Mouse (Mus musculus) 3134 (cell line): ENCODE measurements around the gene Syngap1.

Experiments used
- DNase-seq: peaks from one replicate; pipeline ENCODE4 v3.0.0-alpha.2; 2011; ENCODE audit warnings: low spot score; ENCODE audit not compliant: insufficient read length; ENCODE audit errors: extremely low read depth

Syngap1 gene

DNA sequence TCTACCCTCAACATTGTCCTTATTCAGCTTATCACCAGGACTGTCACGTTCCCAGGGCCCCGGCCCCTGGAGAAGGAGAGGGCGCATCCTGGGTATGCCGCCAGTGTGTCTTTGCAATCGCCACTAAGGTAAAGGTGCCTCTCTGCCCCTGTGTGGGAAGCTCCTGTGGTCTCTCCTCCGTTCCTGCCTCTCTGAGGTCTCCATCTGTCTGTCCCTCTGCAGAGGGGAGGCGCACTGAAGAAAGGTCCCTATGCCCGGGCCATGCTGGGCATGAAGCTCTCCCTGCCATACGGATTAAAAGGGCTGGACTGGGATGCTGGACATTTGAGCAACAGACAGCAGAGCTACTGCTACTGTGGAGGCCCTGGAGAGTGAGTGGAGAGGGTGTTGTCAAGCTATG lies 6.0 kb upstream of the Syngap1 start:
- DNase-seq: no peak

DNA sequence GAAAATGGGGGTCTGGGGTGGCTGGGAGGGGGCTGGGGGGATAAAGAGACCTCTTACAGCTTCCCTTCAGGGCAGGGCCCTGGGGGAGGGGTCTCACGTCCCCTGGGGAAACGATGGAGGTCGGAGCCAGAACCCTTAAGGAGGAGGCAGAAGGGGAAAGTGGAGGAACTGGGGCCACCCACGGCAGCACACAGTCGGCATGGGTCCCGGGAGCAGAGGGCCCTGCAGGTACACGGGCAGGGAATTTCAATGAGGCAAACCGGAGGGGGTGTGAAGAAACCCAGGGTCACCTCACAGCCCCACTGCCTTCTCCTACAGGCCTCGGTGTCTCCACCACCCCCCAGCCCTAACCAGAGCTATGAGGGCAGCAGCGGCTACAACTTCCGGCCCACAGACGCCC lies 4.6 kb upstream of the Syngap1 start:
- DNase-seq: no peak

DNA sequence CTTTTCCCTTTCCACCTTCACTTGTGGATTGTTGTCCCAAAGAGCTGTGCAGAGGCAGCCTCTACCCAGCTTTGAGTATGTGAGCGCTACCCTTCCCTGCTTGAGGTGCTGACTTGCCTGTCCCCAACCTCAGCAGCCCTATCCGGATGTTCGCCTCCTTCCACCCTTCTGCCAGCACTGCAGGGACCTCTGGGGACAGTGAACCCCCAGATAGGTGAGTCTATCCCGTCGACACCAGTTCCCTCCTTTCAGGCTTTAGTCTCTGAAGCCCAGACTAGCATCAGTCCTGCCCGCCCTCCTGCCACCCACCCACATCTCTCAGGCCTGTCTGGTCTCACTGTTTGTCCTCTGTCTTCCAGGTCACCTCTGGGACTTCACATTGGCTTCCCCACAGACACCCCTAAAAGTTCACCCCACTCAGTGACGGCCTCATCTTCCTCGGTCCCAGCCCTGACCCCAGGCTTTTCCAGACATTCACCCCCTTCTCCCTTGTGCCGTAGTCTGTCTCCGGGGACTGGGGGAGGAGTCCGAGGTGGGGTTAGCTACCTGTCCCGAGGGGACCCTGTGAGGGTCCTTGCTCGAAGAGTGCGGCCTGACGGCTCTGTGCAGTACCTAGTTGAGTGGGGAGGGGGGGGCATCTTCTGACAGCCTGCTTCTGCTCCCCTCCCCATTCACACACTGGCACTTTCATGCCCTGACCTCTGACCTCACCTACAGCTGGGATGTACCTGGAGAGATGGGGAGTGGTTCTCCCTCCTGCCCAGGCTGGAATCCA lies 3.9 kb upstream of the Syngap1 start:
- no peak for DNase-seq

DNA sequence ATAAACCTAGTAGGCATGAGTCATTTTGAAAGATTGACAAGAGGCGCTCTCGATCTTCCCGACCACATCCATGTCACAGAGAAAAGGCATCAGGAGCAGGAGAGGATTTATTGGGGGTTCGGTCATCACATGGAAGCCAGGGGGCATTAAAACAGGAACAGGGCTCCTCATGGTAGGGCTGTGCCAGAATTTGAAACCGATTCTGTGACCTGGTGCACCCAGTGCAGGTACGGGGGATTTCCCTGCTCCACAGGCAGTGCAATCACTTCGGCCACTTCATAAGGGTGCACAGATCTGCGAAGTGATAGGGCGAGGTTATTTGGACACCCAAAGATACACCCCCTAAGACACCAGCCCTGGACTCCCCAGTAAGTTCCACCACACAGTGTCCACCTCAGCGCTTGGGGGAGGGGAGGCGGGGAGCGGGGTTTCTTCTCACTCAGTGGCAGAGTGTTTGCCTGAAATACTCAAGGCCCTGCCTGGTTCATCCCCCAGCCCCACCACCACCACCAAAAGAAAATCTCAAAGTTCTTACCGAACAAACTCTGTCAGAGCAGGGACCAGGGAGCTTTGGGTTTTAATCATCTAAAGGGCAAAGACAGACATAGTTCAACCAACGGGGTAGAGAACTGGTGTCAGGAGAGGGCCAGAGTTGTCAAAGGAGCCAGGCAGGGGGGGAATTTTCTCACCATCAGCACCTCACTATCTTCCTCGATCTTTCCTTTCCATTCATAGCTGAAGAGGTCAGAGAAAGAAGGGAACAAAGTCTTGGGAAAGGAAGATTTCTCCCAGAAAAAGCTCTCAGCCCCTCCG lies 3.0 kb upstream of the Syngap1 start:
- no peak for DNase-seq

DNA sequence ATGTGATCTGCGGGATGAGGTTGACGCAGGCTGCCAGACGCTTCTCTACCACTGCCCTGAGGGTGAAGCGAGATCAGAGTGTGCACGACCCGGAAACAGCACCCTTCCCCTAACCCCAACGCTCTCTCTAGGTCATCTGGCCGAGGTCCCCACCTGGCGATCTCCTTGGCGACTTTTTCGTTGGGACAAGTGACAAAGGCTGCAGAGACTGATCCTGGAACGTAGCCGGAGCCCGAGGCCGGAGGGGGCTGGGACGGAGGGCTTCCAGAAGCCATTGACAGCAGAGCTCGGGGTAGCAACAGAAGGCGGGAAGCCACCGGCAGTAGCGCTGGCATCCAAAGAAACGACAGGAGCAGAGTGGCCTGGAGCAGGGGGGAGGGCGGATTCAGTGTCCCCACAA lies 2.3 kb upstream of the Syngap1 start:
- DNase-seq: no peak

DNA sequence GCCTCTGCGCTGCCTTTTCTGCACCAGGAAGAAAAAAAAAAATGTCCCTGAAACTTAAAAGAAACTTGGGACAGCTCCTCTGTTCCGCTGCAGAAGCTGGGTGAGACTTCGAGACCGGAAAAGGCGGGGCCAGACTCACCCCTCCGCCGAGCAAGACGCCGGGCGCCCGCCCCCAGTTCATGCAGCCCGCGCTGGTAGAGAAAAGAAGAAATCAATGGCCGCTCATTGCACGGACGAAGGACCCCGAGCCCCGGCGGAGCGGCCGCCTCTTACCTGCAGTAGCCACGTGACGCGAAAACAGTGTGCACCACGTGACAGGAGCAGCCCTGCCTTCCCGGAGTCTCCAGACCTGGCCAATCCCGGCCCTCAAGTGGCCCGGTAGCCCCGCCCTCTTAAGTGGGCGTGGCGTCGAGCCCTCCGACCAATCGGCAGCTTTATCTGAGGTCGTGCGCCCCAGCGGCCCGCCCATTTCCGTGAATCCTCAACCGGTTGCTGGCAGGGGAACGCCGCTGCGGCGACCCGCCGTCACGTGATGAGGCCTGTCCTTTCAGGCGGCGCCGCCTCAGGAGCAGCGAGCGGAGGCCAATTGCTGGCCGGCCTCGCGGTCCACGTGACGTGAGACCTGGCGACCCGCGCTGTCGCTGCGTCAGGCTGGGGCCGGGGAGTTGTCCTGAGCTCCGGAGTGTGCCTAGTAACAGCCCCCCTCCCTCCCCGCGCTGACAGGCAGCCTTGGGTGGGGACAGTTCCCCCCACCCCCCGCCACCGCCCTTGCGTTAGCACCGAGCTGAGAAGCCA lies 1.7 kb upstream of the Syngap1 start, which contains the start of gene Cuta:
Gene Cuta (minus strand): TSS at position 392 of the 795 bp plus-strand sequence.
- peak; percentile 100 for DNase-seq

DNA sequence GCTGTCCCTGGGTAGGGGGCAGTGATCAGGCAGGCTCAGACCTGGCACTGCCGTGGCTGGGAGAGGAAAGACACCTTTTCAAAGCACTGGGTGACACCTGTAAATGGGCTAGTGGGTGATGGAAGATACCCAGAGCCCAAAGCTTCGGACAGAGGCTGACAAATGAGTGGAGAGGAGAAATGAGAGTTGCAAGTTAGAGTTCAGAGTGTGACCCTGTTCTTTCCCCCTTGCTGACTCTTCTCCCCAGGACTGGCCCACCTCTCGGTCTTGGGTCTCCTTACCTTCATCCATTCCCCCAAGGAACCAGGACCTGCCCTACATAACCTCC lies 1.1 kb upstream of the Syngap1 start:
- no peak for DNase-seq

DNA sequence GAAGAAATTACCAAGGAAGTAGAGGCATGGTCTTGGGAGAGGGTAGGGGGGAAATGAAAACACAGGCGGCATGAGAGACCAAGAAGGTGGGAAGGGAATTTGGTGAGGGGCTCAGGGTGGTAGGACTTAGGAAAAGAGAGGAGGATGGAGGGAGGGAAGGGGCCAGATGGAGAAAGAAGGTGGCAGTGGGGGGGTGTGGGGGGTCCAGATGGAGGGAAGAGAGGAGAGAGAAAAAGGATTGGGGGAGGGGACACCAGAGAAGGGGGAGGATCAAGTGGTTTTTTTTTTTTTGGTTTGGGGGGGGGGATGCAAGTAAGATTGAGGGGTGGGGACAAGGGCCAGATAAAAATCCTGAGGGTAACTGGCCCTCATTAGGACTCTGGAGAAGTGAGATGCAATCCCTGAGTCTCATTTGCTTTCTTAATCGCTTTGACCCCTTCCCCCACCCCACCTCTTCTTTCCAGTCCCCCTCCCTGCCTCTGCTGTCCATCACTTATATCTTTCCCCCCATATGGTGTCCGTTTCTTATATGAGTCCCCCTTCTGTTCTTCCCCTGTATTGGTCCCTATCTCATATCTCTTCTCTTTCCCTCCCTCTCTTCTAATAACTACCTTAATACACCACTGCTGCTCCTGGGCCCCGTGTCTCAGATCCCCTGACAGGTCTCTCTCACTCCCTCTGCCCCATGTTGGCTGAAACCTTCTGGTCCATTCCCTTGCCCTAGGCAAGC lies 953 bp downstream of the Syngap1 start:
- DNase-seq: no peak

DNA sequence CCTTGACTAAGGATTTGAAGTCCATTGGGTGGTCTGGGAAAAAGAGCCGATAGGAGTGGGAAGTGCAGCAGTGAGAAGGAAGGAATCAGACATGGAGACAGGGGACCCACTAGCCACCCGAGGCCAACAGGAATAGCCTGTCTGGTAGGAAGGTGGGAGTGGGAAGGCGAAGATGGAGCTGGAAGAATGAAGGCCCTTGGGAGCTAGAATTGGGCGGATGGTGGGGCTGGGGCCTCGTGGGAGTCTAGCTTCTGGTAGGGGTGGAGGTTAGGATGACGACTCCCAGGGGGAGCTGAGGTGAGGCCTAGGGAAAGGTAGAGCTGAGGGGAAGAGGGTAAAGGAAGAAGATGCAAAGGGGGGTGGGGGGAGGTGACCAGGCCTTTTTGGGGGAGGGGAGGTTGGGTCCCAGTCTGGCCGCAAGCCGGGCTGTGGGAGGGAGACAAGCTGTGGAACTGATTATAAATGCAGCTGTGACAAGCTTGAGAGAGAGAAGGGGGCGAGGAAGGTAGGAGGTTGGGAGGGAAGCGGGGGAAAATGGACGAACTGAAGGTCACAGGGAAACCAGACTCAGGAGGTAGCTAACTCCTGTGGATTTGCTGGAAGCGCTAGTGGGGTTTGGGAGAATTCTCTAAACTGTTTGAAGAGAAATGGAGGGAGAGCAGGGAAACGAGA lies 4.9 kb downstream of the Syngap1 start:
- DNase-seq: no peak

DNA sequence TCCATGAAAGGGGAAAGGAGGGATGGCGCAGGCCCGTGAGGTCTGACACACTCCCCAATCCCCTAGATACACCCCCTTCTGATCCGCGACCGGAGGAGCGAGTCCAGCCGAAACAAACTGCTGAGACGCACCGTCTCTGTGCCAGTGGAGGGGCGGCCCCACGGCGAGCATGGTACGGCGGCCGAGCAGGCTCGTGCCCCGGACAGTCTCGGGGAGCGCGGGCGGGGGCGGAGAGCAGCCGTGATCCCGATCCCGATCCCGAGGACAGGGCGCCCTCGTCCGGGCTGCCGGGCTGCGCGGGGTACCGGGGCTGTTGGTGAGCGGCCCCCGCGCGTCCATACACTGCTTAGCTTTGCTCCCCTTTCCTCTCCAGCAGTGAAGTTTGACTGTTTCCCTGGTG lies 5.5 kb downstream of the Syngap1 start:
- DNase-seq: peak; percentile 60

DNA sequence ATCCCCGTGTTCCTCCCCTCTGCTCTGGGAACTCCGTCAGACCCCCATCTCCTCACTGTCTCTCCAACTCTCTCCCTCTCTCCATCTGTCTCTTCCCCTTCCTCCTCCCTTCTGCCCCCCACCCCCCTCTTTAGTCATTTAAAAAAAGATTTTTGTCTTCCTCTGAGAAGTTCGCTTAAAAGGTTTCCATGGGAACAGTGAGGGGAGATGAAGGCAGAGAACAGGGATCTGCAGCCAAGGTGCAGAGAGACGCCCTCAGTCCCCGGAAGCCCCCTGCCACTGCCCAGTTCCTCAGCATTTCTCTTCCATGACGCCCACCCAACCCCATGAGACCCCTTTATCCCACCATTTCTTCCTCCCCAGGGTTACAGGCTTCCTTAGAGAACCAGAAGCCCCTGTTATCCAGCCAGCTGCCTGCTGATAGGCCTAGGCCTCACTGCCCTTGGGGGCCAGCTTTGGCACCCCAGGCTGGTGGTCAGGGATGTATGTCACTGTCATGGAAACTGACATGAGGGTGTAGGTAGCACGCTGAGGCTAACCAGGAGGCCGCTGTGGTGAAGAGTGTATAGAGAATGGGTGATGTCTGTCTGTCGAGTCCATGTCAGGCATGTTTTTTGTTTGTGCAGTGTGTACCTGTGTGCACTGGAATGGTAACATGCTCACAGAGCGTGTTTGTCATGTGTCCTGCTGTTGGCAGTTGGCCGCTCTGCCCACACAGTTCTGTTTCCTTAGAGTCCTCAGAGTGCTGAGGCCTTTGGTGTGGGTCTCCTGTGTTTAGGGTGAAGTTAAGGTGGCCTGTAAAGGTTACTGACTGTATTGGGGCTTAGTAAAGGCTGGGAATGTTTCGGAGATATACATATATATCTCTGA lies 6.4 kb downstream of the Syngap1 start:
- no peak for DNase-seq

DNA sequence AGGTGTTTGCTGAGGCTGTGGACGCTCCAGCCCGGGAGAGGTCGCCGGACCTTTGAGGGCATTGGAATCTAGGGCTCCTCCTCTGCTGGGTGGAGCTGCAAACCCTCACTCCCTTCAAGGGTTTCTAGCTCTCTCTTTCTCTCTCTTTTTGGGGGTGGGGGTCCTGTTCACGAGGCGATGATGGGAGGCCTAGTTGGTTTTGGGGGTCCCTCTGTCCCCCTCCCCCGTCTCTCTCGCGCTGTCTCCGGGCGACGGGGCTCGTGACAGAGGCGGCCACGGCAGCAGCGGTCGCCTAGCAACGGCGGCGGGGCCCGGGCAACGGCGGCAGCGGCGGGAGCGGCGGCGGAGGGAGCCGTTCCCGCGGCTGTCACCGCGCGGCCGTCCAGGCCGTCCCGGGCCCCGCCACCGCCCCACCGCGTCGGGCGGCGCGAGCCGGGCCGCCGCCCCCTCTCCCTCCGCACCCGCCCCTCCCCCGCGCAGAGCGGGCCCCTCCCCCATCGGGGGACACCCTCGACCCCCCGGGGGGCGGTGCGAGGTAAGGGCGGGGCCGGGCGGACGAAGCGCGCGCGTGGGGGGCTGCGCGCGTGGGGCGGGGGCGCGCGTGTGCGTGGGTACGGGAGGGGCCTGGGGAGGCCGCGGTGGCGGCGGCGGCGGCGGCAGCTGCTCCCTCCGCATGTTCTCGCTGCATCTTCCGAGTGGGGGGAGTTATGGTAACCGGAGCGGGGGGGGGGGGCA lies 7.4 kb downstream of the Syngap1 start:
- peak; percentile 59 for DNase-seq

DNA sequence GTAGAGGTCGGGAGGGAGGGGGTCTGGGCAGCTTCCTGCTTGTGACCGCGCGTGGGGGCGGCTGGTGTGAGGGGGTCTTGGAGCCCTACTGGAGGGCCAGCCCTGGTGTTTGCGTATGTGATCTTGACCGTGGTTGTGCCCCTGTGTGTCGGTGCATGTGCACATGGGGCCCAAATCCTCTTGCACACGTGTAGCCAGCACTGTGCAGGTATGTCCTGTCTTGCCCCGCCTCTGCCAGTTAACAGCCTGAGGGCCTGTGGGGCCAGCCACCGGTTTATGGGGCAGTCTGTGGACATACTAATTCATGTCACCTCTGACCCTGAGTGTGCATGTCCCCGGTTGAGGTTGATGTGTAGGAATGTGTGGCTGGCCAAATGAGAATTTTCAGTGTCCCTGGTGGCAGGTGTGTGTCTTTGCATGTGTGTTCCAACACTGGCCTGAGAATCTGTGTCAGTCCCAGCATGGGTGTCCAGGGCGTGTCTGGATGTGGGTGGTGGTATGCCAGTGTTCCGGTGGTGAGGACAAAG lies 8.1 kb downstream of the Syngap1 start:
- DNase-seq: peak; percentile 47

DNA sequence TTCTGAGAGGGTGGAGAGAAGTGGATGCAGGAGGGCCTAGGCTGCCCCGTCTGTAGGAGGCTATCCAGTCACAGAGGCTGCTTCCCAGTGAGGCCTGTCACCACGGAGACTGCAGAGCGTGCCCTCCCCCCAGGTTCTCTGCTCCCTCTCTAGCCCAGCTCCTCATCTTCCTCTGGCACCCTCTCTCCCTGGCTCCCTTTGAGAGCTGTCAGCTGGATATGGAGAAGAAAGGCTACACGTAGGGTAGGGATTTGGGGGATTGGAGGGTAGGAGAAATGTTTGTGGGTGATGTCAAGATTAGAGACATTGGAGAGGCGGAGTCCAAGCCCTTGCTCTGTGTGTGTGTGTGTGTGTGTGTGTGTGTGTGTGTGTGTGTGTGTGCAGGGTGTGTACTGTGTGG lies 8.8 kb downstream of the Syngap1 start:
- DNase-seq: no peak

DNA sequence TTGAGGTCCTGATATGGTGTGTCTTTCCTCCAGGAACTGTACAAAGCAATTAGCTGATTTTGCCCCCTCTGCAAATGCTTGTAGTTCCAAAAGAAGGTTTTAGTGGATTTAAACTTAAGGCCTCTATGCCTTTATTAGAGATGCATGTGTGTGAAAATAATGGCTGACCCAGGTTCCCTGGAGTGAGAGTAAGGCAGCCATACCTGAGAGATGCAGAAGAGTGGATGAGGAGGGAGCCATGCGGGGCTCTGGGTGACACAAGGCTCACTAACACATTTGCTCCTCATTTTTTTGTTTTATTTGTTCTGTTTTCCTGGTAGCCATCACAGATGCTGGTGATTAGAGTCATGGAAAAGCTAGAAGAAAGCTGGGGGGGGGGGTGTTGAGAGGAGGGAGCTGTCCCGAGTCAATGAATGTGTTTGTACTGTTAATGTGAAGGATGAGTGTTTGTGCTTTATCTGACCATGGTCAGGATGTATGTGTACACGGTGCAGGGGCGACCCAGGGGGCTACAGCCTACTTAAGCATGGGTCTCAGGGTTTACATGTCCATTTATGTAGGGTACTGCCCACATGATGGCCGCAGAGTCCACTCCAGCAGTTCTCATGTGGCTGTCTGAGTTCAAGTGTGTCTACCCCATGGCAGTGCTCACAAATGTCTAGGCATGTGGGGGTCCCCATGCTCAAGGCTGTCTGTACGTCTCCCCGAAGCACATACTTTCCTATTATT lies 9.7 kb downstream of the Syngap1 start:
- no peak for DNase-seq

DNA sequence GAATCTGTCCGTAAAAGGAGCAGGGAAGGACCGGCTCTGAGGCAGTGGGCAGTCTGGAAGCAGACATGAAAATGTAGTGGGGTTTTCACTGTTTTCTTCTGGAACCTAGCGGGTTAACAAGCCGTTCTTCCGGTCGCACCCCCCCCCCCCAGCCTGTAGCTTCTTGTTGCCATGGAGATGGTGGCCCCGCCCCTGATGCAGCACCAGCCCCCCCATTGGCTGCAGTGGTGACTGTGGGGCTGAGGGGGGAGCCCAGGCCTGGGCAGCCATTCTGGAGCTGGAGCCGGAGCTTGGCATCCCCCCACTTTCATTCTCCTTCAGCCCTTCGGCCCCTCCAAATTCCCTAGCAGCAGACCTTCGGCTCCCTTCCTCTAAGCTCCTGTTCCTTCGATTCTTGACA lies 10.4 kb downstream of the Syngap1 start:
- DNase-seq: no peak

DNA sequence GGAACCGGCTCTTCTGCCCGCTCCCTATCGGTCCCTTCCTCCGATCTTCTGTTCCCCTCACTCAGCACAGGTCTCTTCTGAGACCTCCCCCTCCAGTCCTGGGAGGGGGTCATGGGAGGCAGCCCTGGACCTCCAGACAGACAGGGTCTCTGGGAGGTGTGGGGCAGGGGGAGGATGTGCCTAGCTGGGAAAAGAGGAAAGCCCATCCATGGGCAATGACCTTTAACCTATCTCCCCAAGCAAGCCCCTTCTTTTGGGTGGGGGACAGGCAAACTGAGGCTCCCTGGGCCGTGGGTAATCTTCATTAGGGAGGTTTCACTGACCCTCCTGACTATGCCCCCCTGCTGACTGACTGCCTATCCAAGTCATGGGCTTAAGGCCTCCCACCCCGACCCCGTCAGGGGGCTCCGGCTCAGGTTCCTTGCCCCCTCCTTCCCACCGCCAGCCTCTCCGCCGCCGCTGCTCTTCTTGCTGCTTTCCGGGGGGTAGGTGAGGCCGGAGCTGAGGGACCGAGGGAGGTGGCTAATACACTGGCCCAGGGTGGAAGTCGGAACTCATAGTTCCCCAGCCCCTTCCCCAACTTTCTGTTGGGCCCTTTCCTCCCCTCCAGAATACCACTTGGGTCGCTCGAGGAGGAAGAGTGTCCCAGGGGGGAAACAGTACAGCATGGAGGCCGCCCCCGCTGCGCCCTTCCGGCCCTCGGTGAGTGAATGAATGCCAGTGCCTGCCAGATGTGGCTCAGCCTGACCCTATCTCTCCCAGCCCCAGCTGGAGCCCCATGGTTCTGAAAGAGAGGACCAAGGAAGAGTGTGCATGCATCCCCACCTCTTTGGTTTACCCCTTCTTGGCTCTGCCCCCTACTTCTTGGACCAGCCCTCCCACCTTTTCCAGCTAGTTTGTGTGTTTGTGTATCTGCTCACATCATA lies 11.2 kb downstream of the Syngap1 start:
- DNase-seq: no peak
